Mouse (Mus musculus) CH12F3 (cell line): ENCODE measurements around the gene N4bp1.

ENCODE experiments used
- in situ Hi-C: fragments of 300-500 bp; cut with MboI; formaldehyde crosslinking; loops from 2 replicates; pipeline ENCODE4 v1.14.3; 2020; ENCODE audit warnings: low sequenced_read_pairs

The N4bp1 gene

GRCm38 (mm10) chr8:86884489-86885463, at the start of gene N4bp1:
TSS of gene N4bp1 (minus strand) at chr8:86885258.
- in situ Hi-C loops = no loop called here

GRCm38 (mm10) chr8:86934841-86935240, 49.8 kb upstream of the N4bp1 start:
- in situ Hi-C loops = loop anchor here (10.0 kb wide), 1 partner anchor 600 kb away; no protein-coding TSS in a partner anchor

GRCm38 (mm10) chr8:86934393-86934792, 49.3 kb upstream of the N4bp1 start:
- in situ Hi-C loops = loop anchor here (10.0 kb wide), 1 partner anchor 600 kb away; no protein-coding TSS in a partner anchor

DNA sequence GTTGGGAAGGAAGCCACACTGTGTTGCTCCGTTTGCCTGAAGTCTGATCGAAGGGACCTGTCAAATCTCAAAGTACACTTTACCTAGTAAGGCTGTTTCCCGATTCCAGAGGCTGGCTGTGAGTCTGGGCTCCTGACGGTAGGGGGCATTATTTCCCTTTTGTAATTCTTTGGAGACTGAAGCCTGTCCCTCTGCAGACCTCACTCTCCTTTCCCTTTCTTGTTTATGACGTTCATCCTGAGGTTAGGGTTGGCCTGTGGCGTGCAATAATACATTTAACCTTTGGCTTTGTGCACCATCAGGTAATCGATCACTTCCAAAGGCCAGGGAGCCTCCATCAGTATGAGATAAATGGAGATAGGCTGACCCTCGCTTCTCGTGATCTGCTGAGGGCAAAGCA, 48.8 kb upstream of the N4bp1 start:
- in situ Hi-C loops = loop anchor here (10.0 kb wide), 1 partner anchor 601 kb away; no protein-coding TSS in a partner anchor

GRCm38 (mm10) chr8:86926237-86926636, 41.2 kb upstream of the N4bp1 start:
- in situ Hi-C loops = no loop called here

- in situ Hi-C loops = no loop called here
Measured at GRCm38 (mm10) chr8:86923219-86923835, 38.3 kb upstream of the N4bp1 start.

DNA sequence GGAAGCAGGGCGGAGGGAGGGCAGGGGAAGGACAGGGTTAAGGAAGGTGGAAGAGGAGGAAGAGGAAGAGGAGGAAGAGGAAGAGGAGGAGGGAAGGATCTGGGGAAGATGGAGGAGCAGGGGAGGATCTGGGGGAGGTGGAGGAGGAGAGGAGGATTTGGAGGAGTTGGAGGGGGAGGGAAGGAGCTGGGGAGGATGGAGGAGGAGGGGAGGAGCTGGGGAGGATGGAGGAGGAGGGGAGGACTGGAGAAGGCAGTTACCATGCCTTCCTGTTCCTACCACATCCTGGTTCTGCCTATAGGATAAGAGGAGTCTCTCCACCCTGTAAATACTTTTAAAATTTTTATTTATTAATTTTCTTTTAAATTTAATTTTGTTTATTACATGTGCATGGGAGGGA, 37.6 kb upstream of the N4bp1 start:
- in situ Hi-C loops = no loop called here

DNA sequence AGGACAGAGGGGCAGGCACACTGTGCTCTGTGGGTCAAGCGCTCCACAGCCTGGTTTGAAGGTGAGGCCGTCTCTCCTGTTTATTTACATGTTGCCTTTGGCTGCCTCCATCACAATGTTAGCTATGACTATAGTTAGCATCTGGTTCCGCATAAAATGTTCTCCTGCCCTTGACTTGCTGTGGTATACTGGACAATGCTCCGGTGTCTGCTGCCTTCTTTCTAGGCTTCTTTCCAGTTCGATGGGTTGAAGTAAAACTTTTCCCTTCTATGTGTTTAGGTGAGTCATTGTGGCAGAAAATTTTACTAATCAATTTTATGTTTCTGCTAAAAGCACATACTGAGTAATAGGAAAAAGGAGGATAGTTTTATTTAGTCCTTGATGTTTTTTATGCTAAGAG, 37.1 kb upstream of the N4bp1 start:
- in situ Hi-C loops = no loop called here

DNA sequence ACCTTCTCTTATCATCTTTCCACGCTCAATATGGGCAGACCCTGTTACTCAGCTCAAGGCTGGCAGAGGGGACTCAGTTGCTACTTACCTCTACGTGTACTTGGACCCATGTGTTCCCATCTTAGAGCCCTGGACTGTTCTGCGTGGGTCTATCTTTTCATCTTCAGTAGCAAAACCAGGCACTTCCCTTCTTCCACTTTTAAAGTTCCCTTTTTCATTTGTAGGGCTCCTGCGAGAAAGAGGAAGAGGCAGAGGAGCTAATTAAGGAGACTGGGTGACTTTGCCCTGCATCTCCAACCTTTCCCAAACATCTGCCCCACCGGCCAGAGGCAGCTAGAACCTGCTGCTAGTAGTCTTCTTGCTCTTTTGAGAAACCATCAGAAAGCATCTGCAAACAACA, 35.9 kb upstream of the N4bp1 start:
- in situ Hi-C loops = no loop called here

DNA sequence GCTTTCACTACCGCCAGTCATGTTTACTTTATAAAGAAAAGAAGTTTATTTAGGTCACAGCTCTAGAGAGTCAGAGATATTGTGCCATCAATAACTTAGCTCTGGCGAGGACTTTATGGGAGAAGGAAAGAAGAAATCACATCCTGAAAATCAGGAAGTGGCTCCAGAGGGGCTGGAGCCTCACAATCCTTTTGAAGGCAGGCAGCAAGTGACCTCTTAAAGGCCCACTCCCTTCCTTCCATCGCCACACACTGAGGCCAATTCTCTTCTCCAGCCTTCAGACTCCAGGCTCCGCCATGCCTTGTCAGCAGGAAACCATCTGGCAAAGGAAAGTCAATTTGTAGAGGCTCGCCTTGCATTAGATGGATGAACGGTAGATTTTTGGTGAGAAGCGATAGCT, 35.4 kb upstream of the N4bp1 start:
- in situ Hi-C loops = no loop called here

- in situ Hi-C loops = no loop called here
Measured at GRCm38 (mm10) chr8:86920024-86920423, 35.0 kb upstream of the N4bp1 start.

DNA sequence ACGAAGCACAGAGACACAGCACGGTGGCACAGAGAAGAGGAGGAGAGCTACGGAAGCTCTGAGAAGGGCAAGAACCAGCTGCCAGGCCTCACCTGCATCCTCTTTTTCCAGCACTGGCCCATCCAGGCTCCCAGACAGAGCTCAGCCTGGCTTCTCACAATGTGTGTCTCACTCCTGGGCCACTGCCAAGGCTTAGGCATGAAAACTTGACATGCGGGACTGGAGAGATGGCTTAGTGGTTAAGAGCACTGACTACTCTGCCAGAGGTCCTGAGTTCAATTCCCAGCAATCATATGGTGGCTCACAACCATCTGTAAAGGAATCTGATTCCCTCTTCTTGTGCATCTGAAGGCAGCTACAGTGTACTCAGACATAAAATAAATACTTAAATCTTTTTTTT, 34.2 kb upstream of the N4bp1 start:
- in situ Hi-C loops = no loop called here

GRCm38 (mm10) chr8:86918093-86918492, 33.0 kb upstream of the N4bp1 start:
- in situ Hi-C loops = no loop called here

DNA sequence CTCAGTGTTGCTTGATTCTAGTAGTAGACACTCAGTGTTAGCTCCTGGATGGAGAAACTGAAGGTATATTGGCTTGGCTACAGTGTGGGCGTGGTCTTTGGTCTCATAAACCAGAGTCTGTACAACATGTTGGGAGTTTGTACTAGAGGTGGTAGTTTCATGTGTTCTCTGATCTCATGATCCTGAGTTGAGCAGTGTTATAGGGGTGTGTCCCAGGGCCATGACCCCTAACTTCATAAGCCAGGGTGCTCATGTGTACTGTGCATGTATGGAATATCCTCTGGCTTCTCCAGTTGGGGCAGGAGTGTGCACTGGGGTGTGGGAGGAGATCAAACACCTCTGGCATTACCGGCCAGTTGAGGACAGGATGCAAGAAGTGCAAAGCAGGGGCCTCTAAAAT, 32.6 kb upstream of the N4bp1 start:
- in situ Hi-C loops = no loop called here

DNA sequence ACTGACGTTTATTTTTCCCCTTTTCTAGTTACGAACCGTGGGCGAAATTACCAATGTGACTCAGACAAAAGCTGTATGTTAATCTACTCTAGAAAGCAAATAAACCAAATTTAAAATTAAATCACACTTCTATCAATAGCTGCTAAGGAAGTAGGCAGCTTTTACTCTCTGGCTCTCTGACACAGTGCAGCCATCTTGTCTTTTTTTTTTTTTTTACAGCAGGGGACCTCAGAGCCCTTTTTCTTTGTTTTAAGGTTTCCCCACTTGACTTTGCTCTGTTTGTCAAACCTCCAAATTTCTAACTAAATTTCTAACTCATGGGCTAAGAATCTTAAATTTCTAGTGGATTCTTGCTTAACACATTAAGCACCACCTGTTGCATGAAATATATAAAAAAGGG, 31.3 kb upstream of the N4bp1 start:
- in situ Hi-C loops = no loop called here

DNA sequence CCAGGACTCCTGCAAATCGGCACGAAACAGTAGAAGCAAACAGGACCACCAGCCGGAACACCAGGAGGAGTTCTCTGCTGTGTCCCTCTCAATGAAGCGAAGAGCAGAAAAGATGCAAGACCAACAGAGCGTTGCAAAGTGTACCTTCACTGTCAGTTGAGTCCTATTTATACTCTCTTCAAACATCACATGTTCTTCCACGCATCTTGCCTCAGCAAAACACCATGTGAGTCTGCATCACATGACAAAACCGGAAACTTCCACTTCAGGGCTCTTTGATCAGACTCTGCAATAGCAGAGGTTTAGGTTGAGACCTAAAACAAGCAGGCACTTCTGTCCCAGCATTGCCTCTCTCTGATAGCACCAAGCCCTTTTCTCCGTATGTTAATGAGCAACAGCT, 26.1 kb upstream of the N4bp1 start:
- in situ Hi-C loops = no loop called here

DNA sequence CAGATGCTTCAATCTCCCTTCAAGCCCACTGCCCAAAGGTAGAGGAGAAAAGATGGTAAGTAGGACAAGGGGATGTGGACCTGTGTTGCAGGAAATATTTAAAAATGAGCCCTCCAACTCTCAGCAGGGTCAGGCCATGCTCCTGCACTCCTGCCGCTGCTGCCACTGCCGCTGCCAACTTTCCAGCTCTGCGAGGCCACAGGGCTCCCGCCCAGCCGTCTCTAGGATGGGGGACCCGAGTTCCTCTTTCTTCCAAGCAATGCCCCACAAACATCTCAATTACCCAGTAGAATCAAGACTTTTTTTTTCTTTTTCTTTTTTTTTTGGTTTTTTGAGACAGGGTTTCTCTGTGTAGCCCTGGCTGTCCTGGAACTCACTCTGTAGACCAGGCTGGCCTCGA, 25.2 kb upstream of the N4bp1 start:
- in situ Hi-C loops = no loop called here

GRCm38 (mm10) chr8:86908536-86908935, 23.5 kb upstream of the N4bp1 start:
- in situ Hi-C loops = no loop called here

- in situ Hi-C loops = no loop called here
Measured at GRCm38 (mm10) chr8:86904911-86905310, 19.9 kb upstream of the N4bp1 start.

DNA sequence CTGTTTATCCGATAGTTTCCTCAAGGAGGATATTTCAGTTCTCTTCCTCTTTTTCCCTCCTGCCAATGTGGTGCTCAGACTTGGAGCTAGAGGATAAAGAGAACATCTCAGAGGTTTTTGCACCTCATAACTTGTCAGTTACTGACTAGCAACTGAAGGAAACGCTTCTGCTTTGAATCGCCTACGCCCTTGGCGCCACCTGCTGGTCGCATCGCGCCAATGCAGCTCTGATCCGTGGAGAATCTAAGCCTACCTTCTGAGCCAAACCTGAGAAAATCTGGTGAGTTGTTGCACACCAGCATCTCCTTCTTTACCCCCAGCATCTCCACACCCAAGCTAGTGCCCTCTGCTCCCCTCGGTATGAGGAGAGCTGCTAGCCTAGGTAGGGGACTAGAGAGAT, 18.0 kb upstream of the N4bp1 start:
- in situ Hi-C loops = no loop called here

- in situ Hi-C loops = no loop called here
Measured at GRCm38 (mm10) chr8:86902656-86903055, 17.6 kb upstream of the N4bp1 start.

DNA sequence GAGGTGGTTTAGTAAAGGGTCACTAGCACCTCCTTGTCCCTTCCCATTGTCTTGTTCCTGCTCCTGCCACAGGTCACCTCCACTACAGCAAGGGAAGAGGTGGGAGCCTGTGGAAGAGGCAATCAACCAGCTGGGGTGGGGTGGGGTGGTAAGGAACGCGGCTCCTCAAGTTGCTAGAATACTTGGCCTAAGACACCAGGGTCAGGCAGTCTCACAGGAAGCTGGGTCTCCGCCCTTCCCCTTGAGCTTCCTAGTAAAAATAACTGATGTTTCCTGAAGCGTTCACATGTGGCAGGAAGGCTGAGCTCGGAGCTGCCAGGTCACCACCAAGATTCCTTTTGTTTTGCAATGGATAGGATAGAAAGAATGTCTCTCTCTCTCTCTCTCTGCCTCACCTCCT, 16.9 kb upstream of the N4bp1 start:
- in situ Hi-C loops = no loop called here
